Mouse (Mus musculus): Measurements from ENCODE around the gene Arhgap4. TPM values are rescaled to one million over a fixed set of nuclear protein-coding genes. Genes with fewer than 3 reads are reported as not detected.

The Arhgap4 gene
- total RNA-seq, 2 experiments from 2014 or later, result 6.6 to 10.1 TPM

GRCm38 (mm10) chrX:73854326-73855086, 67.2 kb downstream of the Arhgap4 start:
- no peak for DNase-seq (ENCODE audit: low spot score in 2 of 2)

Other genes with a start within 250 kb of the Arhgap4 start
- 10 to 100 TPM; 66.1 to 78.9 TPM for gene Slc6a8, start 248.7 kb downstream of the Arhgap4 start, total RNA-seq (2021)
- gene Bcap31, start 205.7 kb downstream of the Arhgap4 start, total RNA-seq (2021), result 100 to 1,000 TPM; 175 to 197 TPM
- gene Abcd1, start 205.3 kb downstream of the Arhgap4 start, total RNA-seq (2021), result 10 to 100 TPM; 28.9 to 29.6 TPM
- gene Plxnb3, start 164.8 kb downstream of the Arhgap4 start, total RNA-seq (2021), result 1 to 10 TPM; 2.2 to 2.6 TPM
- 1 to 10 TPM; 2.7 to 4.6 TPM for gene Srpk3, start 147.5 kb downstream of the Arhgap4 start, total RNA-seq (2021)
- gene Idh3g, start 135.0 kb downstream of the Arhgap4 start, total RNA-seq (2021), result 100 to 1,000 TPM; 296 to 313 TPM
- gene Ssr4, start 134.8 kb downstream of the Arhgap4 start, total RNA-seq (2021), result 100 to 1,000 TPM; 182 to 189 TPM
- 1 to 10 TPM; 8.2 to 9.8 TPM for gene Pdzd4, start 96.9 kb downstream of the Arhgap4 start, total RNA-seq (2021)
- gene Avpr2, start 29.8 kb downstream of the Arhgap4 start, total RNA-seq (2021), result under 1 TPM in 1 of 2 experiments, not detected in 1; 0.76 TPM
- 10 to 100 TPM; 27.6 to 45.7 TPM for gene L1cam, start 25.8 kb downstream of the Arhgap4 start, total RNA-seq (2021)
- gene Naa10, start 74 bp upstream of the Arhgap4 start, total RNA-seq (2021), result 100 to 1,000 TPM in 1 of 2 experiments, 10 to 100 TPM in 1; 98.4 to 104 TPM
- 10 to 100 TPM; 30.4 to 30.8 TPM for gene Renbp, start 9.0 kb upstream of the Arhgap4 start, total RNA-seq (2021)
- 10 to 100 TPM; 93.9 to 95.8 TPM for gene Hcfc1, start 44.5 kb upstream of the Arhgap4 start, total RNA-seq (2021)
- 100 to 1,000 TPM; 127 to 128 TPM for gene Irak1, start 102.0 kb upstream of the Arhgap4 start, total RNA-seq (2021)
- not detected for gene Opn1mw, start 205.6 kb upstream of the Arhgap4 start, total RNA-seq (2021)
- gene Mecp2, start 213.5 kb upstream of the Arhgap4 start, total RNA-seq (2021), result 10 to 100 TPM; 41.1 to 45.1 TPM
- gene Tex28, start 246.0 kb upstream of the Arhgap4 start, total RNA-seq (2021), result not detected

All from adrenal gland, postnatal 4 days (tissue).